Mouse (Mus musculus) cerebellum, adult 11 months (tissue): ENCODE data around the gene Arfrp1.

Experiments used
- DNase-seq: peaks from one replicate; pipeline ENCODE4 v3.0.0; 2022

Gene Arfrp1

DNA sequence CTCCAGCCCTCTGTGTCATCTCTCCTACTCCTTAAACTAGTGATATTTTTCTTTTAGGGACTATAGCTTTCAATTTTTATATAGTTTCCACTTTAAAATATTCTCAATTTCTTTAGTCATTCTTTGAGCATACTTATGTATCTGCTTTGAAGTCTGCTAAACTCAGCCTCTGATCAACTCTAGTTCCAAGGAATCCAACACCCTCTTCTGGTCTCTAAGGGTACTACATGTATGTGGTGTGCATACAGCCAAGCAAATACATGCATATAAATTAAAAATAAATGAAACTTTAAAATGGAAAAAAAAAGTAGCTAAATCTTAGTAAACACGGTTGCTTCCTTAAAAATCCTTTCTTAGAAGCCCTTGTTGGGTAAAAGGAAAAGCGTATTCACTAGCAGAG lies 10.6 kb upstream of the Arfrp1 start:
- no peak for DNase-seq

DNA sequence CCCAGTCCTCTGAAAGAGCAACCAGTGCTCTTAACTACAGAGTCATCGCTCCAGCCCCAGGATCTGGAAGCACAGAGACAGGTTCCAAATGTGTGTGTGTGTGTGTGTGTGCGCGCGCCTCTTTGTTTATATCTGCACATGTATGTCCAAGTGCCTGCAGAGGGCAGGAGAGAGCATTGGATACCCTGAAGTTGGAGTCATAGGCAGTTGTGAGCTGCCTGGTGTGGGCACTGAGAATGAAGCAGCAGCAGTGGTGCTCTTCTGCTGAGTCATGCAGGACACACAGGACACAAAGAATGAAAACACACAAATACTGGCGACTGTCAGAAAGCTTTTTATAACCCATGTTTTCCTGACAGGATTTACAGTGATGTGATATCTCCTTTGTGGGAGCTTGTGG lies 4.8 kb upstream of the Arfrp1 start:
- DNase-seq = no peak

DNA sequence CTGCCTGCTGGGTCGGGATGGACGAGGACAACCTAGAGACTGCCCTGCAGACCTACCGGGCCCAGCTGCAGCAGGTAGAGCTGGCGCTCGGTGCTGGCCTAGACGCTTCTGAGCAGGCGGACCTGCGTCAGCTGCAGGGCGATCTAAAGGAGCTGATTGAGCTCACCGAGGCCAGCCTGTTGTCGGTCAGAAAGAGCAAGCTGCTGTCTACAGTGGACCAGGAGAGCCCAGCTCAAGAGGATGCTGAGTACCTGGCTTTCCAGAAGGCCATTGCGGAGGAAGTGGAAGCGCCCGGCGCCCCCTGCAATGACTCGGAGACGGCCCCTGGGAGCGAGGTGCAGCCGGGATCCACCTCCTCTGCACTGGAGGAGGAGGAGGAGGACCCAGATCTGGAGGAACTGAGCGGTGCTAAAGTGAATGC lies 461 bp upstream of the Arfrp1 start:
- no peak for DNase-seq

DNA sequence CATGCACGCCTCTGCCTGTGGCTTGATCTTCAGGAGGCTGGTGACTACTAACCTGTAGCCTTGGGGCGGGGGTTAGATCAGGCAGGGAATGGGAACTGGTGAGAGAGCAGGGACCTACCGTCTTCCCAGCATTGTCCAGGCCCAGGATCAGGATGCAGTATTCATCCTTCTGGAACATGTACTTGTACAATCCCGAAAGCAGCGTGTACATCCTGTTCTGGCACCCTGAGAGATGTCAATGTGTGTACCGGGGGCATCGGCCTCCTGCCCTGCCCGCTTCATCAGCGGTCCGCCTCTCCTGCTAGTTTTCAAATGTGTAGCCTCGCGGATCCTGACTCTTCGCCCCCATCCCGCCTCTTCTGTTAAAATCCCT lies 731 bp downstream of the Arfrp1 start:
- DNase-seq = no peak

DNA sequence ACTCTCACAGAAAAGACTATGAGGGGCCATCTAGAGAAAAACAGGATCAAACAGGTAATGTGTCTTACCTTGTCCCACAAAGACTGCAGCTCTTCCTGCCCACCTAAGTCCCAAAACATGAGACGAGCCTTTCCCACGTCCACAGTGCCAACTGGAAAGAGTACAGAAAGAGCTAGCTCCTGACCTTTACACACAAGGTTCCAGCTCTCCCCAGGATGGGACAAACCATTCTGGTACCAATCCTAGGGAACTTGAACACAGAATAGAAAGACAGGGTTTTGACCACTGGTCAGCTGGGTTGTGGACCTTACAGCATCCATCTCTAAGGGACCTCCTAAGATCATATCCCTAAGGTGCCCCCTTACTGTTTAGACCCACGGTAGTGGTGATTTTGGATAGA lies 1.3 kb downstream of the Arfrp1 start:
- DNase-seq = no peak

DNA sequence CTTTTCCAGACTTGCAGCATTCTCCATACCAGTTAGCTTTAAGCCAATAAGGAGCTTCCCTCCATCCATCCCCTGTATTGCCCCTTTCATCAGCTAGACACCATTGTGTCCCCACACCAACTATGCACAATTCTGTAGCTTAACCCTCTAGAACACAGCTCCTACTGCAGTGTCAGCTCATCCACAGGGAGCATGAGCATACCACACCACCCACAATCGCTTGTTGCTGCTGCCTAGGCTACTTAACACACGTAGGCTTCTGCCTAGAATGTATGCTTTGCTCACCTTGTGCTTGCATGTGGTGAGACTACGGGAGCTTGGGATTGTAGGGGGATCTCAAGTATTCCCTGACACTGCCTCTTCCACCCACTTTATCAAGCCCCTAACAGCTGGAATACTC lies 8.4 kb downstream of the Arfrp1 start:
- DNase-seq = no peak

DNA sequence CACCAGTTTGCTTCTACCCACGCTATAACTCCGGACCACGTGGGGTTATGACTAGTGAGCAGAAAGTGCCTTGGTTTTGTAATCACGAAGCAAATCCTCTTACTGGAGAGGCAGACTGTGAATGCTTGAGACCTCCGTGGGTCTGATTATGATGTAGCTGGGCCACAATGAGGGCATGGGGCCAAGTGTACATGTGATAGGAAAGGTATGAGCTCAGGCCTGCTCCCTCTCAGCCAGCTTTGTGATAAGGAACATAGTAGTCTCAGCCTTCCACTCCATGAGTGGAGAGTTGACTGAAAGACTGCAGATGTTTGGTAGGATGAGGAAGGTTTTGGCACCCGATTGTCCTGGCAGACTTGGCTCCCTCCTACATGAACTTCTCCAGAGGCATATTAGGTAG lies 22.4 kb downstream of the Arfrp1 start:
- DNase-seq = no peak

DNA sequence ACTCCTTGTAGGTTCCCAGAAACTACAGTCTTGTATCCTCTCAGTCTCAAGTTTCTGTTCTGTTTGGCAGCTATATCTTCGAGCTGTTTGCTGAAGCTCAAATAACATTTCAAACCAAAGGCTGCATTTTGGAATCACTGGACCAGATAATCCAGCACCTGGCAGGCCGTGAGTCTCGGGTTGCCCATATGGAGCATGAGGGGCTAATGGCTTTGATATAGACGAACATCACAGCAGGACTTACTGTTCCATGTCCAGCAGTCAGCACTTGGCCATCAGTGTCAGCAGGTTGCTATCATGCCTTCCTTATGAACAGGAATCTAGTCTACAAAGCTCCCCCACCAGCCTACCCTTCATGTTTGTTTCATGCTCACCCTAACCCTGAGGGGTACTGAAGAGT lies 24.8 kb downstream of the Arfrp1 start:
- peak; percentile 41 for DNase-seq

DNA sequence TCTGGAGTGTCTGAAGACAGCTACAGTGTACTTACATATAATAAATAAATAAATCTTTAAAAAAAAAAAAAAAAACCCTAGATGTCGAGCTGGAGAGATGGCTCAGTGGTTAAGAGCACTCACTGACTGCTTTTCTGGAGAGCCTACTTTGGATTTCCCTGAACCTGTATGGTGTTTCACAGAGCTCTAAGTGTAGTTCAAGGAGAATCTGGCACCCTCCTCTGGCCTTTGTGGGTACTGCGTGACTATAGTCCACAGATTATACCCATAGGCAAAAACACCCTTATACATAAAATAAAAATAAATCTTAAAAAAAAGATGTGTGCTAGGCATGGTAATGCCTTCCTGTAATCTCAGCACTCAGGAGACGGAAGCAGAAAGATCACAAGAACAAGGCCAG lies 31.2 kb downstream of the Arfrp1 start:
- DNase-seq = peak; percentile 57

DNA sequence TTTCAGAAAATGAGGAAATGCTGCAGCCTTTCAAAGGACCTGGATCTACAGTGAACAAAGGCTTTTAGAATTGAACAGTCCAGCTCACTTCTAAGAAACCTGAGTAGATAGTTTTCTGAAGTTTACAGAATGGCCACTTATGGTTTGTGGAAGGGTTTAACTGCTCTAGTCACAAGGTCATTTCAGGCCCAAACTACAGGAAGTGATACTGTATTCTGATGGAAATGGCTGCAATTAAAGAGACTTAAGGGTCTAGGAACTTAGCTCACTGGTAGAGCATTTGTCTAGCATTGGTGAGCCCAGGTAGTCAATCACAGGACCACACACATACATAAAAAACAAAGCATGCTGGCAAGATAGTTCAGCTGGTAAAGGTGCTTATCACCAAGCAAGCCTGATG lies 32.7 kb downstream of the Arfrp1 start:
- DNase-seq = no peak

DNA sequence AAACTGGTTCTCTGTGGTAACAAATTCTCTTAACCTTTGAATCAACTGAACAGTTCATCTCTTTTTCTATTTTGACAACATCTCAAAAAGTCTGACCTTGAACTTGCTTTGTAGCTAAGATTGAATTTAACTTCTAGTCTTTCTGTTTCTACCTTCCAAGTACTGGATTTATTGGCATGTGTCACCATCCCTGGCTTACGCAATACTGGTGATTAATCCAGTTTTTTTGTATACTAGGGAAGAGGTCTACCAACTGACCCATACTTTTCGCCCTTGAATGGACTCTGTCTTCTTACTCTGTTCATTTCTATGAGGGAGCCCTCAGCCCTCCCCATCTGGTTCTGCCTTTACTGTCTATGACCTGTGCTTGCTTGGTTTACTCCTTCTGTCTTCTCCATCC lies 39.1 kb downstream of the Arfrp1 start:
- DNase-seq = no peak

DNA sequence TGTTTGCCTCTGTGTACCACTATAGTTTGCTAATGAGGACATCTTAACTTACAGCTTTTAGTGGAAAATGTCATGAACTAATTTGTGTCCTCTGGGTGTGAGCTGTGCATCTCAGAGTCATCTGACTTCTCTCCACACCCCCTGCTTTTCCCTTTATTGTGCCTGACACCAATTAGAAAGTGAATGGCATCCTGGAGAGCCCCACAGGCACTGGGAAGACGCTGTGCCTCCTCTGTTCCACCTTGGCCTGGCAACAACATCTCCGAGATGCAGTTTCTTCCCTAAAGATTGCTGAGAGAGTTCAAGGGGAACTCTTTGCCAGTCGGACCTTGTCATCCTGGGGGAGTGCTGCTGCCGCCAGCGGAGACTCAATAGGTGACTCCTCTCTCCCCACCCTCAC lies 43.1 kb downstream of the Arfrp1 start:
- no peak for DNase-seq

DNA sequence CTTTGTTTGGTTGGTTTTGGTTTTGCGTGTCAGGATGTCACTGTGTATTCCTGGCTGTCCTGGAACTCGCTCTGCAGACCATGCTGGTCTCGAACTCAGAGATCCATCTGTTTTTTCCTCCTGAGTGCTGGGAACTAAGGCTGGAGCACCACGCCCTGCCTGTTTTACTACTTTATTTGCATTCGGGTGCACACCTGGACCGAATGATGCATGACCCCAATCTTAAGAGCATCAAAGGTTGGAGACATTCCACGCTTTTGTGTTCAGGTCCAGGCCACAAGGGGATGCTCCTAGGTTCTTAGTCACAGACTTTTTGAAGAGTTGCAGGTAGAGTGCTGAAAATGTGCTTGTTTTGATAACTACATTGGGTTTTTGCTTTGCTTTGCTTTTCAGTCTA lies 45.1 kb downstream of the Arfrp1 start:
- DNase-seq = no peak

DNA sequence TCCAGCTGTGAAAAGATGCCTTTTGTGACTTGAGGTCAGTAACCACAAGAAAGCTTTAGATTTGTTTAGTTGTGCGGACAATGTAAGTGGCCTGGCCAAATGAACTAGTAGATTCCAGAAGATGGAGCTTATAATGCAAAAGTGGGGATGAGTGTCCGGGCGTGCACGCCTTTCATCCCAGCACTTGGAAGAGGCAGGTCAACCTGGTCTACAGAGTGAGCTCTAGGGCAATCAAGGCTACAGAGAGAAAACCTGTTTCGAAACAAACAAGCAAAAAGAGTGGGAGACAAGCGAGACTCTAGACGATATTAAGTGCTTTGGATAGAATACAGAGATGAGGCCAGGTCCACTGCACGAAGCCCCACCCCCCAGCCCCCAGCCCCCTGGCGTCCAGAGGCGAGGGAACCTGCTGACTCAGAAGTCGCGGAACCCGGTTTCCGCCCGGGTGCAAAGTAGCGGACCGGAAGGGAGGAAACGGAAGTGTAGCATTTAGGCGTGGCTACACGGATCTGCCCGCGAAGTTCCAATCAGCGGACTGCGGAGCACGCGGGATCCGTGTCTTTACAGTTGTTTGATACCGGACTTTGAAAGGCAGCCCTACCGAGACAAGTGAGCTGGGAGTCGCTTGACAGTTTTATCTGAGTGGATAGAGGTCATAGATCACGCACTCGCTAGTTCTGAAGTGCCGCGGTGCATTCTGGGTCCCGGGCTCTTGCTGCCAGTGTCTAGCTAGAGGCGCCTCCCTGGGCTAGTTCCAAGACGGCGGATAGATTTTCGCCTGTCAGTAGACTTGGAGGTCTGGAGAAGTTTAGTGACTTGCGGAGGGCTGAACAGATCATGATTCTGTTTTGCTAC lies 45.7 kb downstream of the Arfrp1 start, which contains the start of gene Rtel1:
Gene Rtel1, plus strand, starts transcription at position 492 of the 855 bp plus-strand sequence.
- peak; percentile 76 for DNase-seq

DNA sequence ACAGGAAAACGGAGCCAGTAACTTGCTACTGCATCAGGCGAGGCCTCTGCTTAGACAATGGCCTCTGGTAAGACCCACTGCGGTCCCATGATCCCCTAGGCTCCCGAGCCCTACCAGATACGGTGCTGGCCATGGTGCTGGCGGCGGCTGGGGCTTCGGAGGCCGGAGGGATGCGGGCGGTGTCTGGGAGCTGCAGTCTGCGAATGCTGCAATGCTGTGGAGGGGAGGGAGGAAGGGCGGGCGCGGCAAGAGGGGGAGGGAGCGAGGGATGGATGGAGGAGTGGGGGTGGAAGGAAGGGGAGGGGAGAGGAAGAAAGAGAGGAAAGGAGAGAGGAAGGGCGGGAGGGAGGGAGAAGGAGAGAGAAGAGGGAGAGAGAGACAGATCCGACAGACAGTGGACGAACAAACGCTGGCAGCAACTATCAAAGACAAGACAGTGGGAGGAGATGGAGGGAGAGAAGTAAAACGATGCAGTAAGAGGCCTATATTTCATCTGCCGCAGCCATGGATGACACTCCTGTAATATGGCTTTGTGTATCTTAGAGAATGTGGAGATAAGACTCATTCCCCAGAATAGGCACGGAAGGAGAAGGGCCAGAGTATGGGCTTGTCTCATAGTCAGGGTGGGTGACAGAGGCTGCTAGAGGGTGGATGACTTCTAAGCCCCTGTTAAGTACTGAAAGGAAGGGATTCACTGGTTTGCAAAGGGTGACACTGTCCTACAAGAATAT lies 51.0 kb downstream of the Arfrp1 start, which contains the start of gene Stmn3:
Gene Stmn3, minus strand, starts transcription at position 421 of the 731 bp plus-strand sequence.
- peak; percentile 80 for DNase-seq

DNA sequence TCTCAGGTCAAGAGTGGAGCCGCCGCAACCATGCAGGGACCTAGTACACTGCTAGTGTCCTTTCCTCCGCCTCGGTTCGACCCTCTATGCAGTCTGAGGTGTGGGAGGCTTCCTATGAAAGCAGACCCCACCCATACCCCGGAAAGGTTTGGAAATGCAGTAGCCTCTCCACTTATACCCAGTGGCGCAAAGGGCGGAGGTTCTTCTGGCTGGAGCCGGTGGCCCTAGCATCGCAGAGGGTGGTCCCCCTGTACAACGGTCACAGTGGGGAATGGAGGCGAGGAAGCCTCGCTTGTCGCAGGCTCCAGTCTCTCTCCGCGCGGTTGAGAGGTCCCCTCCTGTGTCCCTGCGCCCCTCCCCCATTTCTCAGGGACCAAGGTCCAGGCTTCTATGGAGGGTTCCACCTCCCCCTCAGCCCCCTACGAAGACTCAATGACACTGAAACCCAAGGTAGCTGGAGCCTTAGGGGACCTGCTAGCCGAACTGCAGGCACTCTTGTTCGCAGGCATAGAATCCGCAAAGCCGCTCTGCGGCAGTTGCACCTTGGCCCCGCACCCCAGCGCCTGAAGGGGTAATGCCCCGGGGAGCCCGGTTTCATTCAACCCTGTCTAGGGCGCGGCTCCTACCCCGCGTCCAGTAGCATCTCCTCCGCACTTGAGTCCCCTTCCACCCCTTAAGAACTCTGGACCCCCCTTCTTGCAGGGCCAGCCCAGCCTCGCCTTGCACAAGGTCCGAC lies 51.7 kb downstream of the Arfrp1 start:
- peak; percentile 49 for DNase-seq

DNA sequence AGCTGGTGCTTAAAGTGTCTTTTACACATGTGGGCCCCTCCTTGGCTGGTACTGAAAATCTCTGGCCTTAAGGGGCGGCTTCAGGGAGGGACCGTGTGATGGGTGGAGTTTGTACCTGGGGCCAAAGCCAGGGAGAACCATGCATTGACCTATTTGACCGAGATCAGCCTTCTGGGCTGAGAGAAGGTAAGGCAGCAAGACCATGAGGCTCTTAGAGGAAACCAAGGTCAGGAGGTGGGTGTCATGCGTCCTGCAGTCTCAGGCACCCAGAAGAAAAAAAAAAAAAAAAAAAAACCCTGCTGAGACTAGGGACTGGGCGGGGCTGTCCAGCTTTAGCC lies 52.2 kb downstream of the Arfrp1 start:
- no peak for DNase-seq

DNA sequence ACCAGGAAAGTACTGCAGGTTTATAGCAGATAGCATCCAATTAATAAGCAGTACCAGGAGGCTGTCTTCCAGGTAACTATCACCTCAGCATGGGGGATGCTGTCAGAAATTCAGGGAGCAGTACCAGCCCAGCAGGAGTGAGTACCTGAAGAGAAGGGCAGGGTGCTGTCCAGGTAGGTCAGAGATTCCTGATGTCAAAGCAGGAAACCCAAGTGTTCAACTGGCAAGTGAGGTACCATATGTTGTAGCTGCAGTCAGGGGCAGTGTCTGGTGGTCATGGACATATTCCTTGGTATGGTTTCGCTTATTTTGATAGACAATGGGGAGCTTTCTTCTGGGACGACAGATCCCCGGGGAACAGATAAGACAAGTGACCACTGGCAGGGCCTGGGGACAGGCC lies 52.8 kb downstream of the Arfrp1 start:
- no peak for DNase-seq
